Mouse (Mus musculus): Measurements from ENCODE around the gene Rnf220. TPM values are rescaled to one million over a fixed set of nuclear protein-coding genes. Genes with fewer than 3 reads are reported as not detected.

The Rnf220 gene
- polyA plus RNA-seq, 1 experiment = 95.4 TPM

DNA sequence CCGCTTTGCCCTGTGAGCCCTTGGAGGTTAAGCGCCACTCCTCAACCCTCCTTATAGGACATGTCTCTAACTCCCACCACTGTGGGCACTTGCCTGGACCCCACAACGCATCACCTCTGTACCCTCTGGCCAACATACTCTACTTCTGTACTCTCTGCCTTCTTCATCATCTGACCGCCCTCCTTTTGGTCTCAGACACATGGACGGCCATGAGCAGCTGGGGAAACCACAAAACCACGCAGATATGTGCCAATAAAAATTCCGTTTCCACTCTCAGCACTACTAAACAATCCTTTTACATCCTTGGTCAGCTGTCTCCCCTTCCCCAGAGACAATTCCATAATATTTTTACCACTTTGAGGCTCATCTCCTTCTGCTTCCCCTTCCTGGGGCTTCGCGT, 178.3 kb downstream of the Rnf220 start:
- 73% methylated on average over 9 of the region's 9 CpGs for WGBS
- no peak overlapping the region for H3K4me3 ChIP-seq (ENCODE audit: extremely low read depth, insufficient read depth, insufficient read length)
- H3K36me3 ChIP-seq (ENCODE audit: control insufficient read depth, insufficient read depth, low read length) = no peaks in the 10 kb centered on the region
- H3K27ac ChIP-seq (ENCODE audit: insufficient read depth, low read length) = no peak overlapping the region
- no peaks in the 10 kb centered on the region for H3K4me1 ChIP-seq (ENCODE audit: control insufficient read depth, insufficient read depth, insufficient read length)
- no peaks in the 10 kb centered on the region for H3K27me3 ChIP-seq (ENCODE audit: control insufficient read depth, insufficient read depth, low read length)
- DNase-seq (ENCODE audit: low read depth in 1 of 2, low spot score in 2 of 2) = no peak
- TF ChIP-seq CTCF (IDR thresholded peaks at IDR 0.05; ENCODE audit: extremely low read depth, insufficient read depth, insufficient read length, insufficient replicate concordance) (no peak), POLR2A (IDR thresholded peaks at IDR 0.05; ENCODE audit: low read depth, low read length) (no peak)

DNA sequence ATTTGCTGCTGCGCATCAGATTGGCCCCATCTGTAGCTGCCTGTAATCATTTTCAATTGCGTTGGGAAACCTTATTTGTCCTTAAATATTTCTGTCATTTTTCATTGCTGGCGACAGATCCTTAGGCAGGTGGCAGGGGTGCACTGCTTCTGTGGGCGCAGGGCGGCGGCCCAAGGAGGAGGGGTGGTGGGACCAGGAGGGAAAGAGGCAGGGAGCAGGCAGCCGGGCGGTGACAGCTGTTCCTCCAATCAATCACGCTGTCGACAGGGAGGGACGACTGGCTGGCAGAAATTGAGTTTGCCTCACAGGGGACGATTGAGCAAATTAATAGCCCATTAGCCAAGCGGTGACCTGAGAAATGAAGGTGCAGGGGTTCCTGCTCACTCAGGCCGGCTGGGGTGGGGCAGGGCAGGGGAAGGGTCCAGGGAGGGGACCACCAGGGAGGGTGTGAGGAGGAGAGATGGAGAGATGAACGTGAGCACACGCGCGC, 179.1 kb downstream of the Rnf220 start:
- 77% methylated on average over 18 of the region's 18 CpGs for WGBS
- Histone ChIP-seq H3K27ac (ENCODE audit: insufficient read depth, low read length) (no peak overlapping the region), H3K36me3 (ENCODE audit: control insufficient read depth, insufficient read depth, low read length) (no peaks in the 10 kb centered on the region), H3K4me3 (ENCODE audit: extremely low read depth, insufficient read depth, insufficient read length) (no peak overlapping the region), H3K27me3 (ENCODE audit: control insufficient read depth, insufficient read depth, low read length) (no peaks in the 10 kb centered on the region), H3K4me1 (ENCODE audit: control insufficient read depth, insufficient read depth, insufficient read length) (no peaks in the 10 kb centered on the region)
- no peak for DNase-seq (ENCODE audit: low read depth in 1 of 2, low spot score in 2 of 2)
- TF ChIP-seq POLR2A (IDR thresholded peaks at IDR 0.05; ENCODE audit: low read depth, low read length) = no peak
- no peak for TF ChIP-seq CTCF (IDR thresholded peaks at IDR 0.05; ENCODE audit: extremely low read depth, insufficient read depth, insufficient read length, insufficient replicate concordance)

DNA sequence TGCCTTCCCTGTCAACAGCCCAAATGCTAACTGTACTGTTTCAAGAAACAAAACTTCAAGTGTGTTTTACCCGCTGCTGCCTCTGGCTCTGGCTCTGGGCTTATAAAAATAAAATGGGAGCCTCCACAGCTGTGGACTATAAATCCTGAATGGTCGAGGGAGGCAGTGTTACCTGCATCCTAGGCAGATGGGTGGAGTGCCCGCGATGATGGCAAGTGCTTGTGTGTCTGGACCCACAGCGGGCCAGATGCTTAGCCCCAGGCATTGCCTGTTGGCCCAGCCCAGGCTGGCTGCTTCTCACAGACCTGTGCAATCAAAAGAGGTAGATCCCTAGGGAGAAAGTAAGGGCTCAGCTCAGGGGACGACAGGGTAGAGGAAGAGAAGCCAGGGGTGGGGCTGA, 180.1 kb downstream of the Rnf220 start:
- Histone ChIP-seq H3K4me1 (ENCODE audit: control insufficient read depth, insufficient read depth, insufficient read length) (no peaks in the 10 kb centered on the region), H3K4me3 (ENCODE audit: extremely low read depth, insufficient read depth, insufficient read length) (no peak overlapping the region), H3K27me3 (ENCODE audit: control insufficient read depth, insufficient read depth, low read length) (no peaks in the 10 kb centered on the region), H3K27ac (ENCODE audit: insufficient read depth, low read length) (no peak overlapping the region), H3K36me3 (ENCODE audit: control insufficient read depth, insufficient read depth, low read length) (no peaks in the 10 kb centered on the region)
- no peak for DNase-seq (ENCODE audit: low read depth in 1 of 2, low spot score in 2 of 2)
- no peak for TF ChIP-seq CTCF (IDR thresholded peaks at IDR 0.05; ENCODE audit: extremely low read depth, insufficient read depth, insufficient read length, insufficient replicate concordance)
- no peak for TF ChIP-seq POLR2A (IDR thresholded peaks at IDR 0.05; ENCODE audit: low read depth, low read length)
- WGBS = 76% methylated on average over 6 of the region's 6 CpGs

DNA sequence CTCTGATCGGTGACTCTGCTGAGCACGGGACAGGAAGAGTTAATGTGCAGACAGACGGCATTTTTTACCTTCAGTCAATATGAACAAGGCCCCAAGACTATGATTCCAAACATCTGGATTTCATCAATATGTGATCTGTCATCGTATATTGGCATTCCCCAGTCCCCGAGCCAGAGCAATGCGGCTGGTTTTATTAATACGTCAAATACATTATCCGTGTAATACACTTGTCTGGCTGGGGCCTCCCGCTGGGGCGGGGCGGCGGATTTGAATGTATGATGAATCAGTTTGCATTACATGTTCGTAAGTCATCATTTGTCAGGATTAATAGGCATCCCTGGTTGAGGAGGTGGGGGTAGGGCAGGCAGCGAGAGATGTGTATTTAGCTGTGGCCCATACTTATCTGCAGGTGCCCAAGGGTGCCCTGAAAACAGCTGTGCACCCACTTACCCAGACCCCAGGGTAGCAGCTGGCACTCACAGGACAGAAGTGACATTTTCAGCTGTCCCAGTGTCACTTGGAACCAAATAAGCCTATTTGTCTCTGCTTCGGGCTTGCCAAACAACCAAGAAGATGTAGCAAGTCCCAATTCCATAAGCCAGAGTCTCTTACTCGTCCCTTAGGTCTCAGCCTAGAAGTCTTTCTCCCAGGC, 181.9 kb downstream of the Rnf220 start:
- H3K4me1 ChIP-seq (ENCODE audit: control insufficient read depth, insufficient read depth, insufficient read length) = no peaks in the 10 kb centered on the region
- H3K27ac ChIP-seq (ENCODE audit: insufficient read depth, low read length) = no peak overlapping the region
- no peak overlapping the region for H3K4me3 ChIP-seq (ENCODE audit: extremely low read depth, insufficient read depth, insufficient read length)
- no peak for DNase-seq (ENCODE audit: low read depth in 1 of 2, low spot score in 2 of 2)
- no peak for TF ChIP-seq CTCF (IDR thresholded peaks at IDR 0.05; ENCODE audit: extremely low read depth, insufficient read depth, insufficient read length, insufficient replicate concordance)
- no peak for TF ChIP-seq POLR2A (IDR thresholded peaks at IDR 0.05; ENCODE audit: low read depth, low read length)
- H3K36me3 ChIP-seq (ENCODE audit: control insufficient read depth, insufficient read depth, low read length) = no peaks in the 10 kb centered on the region
- WGBS = 93% methylated on average over 16 of the region's 16 CpGs
- no peaks in the 10 kb centered on the region for H3K27me3 ChIP-seq (ENCODE audit: control insufficient read depth, insufficient read depth, low read length)

DNA sequence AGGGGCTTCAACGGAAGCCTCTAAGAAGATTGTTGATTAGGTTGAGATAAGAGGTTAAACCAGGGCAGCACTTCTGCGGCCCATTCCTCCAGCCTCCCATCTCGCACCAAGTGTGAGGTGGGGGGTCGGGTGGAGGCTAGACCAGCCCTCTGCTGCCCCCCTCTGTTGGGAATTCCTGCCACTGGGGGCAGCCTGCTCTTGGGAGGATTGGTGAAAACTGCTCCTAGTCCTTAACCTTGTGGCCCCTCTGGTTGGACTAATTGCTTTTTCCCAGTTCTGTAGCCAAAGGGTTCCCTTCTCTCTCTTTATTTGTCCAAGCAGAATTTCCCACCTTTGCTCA, 183.8 kb downstream of the Rnf220 start:
- WGBS = 87% methylated on average over 4 of the region's 4 CpGs
- TF ChIP-seq CTCF (IDR thresholded peaks at IDR 0.05; ENCODE audit: extremely low read depth, insufficient read depth, insufficient read length, insufficient replicate concordance) (no peak), POLR2A (IDR thresholded peaks at IDR 0.05; ENCODE audit: low read depth, low read length) (no peak)
- Histone ChIP-seq H3K27ac (ENCODE audit: insufficient read depth, low read length) (no peak overlapping the region), H3K4me1 (ENCODE audit: control insufficient read depth, insufficient read depth, insufficient read length) (no peaks in the 10 kb centered on the region), H3K36me3 (ENCODE audit: control insufficient read depth, insufficient read depth, low read length) (no peaks in the 10 kb centered on the region), H3K27me3 (ENCODE audit: control insufficient read depth, insufficient read depth, low read length) (no peaks in the 10 kb centered on the region), H3K4me3 (ENCODE audit: extremely low read depth, insufficient read depth, insufficient read length) (no peak overlapping the region)
- no peak for DNase-seq (ENCODE audit: low read depth in 1 of 2, low spot score in 2 of 2)

DNA sequence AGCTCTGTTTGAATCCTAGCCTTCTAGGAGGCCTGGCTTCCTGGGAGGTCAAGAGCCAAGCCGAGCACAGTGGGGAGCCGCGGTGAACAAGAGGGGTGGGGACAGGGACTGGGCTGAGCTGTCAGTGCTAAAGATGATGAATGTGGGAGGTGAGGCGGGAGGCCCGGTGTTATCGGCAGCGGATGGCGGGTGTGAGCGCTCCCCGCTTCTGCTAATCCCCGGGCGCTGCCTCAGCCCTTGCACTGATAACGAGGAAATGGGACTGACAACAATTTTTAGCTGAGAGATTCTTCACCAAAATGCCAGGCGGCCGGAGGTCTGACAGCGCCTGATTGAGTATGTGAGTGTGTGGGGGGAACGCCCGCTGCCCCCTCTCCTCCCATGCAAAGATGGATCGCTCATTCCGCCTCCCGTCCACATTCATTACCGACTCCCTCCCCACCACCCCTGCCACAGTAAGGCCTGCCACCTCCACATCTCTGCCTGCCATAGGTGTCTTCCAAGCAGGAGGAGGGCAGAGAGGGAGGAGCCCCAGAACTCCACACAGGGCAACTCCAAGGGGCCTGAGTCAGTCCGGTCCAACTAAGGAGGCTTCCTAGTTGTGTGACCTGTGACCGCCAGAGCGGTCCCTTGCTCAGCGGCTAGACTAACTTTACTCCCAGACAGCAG, 184.3 kb downstream of the Rnf220 start:
- no peak for TF ChIP-seq CTCF (IDR thresholded peaks at IDR 0.05; ENCODE audit: extremely low read depth, insufficient read depth, insufficient read length, insufficient replicate concordance)
- no peak for TF ChIP-seq POLR2A (IDR thresholded peaks at IDR 0.05; ENCODE audit: low read depth, low read length)
- WGBS = 86% methylated on average over 26 of the region's 26 CpGs
- Histone ChIP-seq H3K27me3 (ENCODE audit: control insufficient read depth, insufficient read depth, low read length) (no peaks in the 10 kb centered on the region), H3K4me3 (ENCODE audit: extremely low read depth, insufficient read depth, insufficient read length) (no peak overlapping the region), H3K36me3 (ENCODE audit: control insufficient read depth, insufficient read depth, low read length) (no peaks in the 10 kb centered on the region), H3K4me1 (ENCODE audit: control insufficient read depth, insufficient read depth, insufficient read length) (no peaks in the 10 kb centered on the region), H3K27ac (ENCODE audit: insufficient read depth, low read length) (no peak overlapping the region; the same call in 1 of the 2 replicates)
- no peak for DNase-seq (ENCODE audit: low read depth in 1 of 2, low spot score in 2 of 2)

DNA sequence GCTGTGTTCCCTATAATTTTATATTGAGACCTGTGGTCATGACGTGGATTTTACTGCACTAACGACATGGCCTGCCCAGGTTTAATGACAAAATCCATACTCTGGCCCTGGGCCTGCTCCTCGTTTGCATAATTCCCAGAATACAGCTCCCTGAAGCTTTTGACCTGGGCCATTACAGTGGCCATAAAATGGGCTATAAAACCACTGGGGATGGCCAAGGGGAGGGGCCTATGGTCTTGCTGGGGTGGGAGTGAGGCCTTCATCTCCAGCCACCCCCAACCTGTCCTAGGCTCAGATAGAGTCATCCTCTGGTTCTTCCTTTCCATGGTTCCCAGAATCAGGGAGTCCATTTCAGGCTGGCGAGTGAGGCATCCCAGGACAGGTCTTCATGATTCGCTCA, 185.0 kb downstream of the Rnf220 start:
- Histone ChIP-seq H3K36me3 (ENCODE audit: control insufficient read depth, insufficient read depth, low read length) (no peaks in the 10 kb centered on the region), H3K4me3 (ENCODE audit: extremely low read depth, insufficient read depth, insufficient read length) (no peak overlapping the region), H3K4me1 (ENCODE audit: control insufficient read depth, insufficient read depth, insufficient read length) (no peaks in the 10 kb centered on the region), H3K27ac (ENCODE audit: insufficient read depth, low read length) (no peak overlapping the region), H3K27me3 (ENCODE audit: control insufficient read depth, insufficient read depth, low read length) (no peaks in the 10 kb centered on the region)
- no peak for TF ChIP-seq POLR2A (IDR thresholded peaks at IDR 0.05; ENCODE audit: low read depth, low read length)
- TF ChIP-seq CTCF (IDR thresholded peaks at IDR 0.05; ENCODE audit: extremely low read depth, insufficient read depth, insufficient read length, insufficient replicate concordance) = no peak
- WGBS = 90% methylated on average over 5 of the region's 5 CpGs
- DNase-seq (ENCODE audit: low read depth in 1 of 2, low spot score in 2 of 2) = no peak
